In genomic region chr14:88259034-88259433, GRCm38 (mm10) we compare ENCODE assay signal across 17 mouse cellular contexts.
"Had no signal": no experiment of that assay in that cellular context is flagged by ENCODE, and none has a peak within 500 bp of the region (broad histone marks: within the 10 kb centered on the region; RNA-seq: fewer than 3 reads in every experiment).

No protein-coding gene starts in this region.

- H3K36me3 ChIP-seq: liver, embryonic 13.5 days; liver, embryonic 15.5 days; lung, embryonic 15.5 days; neural tube, embryonic 12.5 days had no signal

- H3K27ac ChIP-seq: liver, embryonic 13.5 days; liver, embryonic 15.5 days; lung, embryonic 15.5 days; macrophage; neural tube, embryonic 12.5 days had no signal

- H3K9ac ChIP-seq: liver, embryonic 13.5 days; liver, embryonic 15.5 days; liver, postnatal 0 days; lung, embryonic 15.5 days; neural tube, embryonic 12.5 days had no signal

- H3K9me3 ChIP-seq: liver, embryonic 13.5 days; liver, embryonic 15.5 days; lung, embryonic 15.5 days; megakaryocyte, embryonic 14.5 days; neural tube, embryonic 12.5 days had no signal

- H3K4me3 ChIP-seq: liver, embryonic 13.5 days; liver, embryonic 15.5 days; lung, embryonic 15.5 days; megakaryocyte, embryonic 14.5 days; neural tube, embryonic 12.5 days had no signal

- H3K4me1 ChIP-seq: liver, embryonic 13.5 days; liver, embryonic 15.5 days; lung, embryonic 15.5 days; megakaryocyte, embryonic 14.5 days; neural tube, embryonic 12.5 days had no signal

- H3K27me3 ChIP-seq: liver, embryonic 13.5 days; liver, embryonic 15.5 days; lung, embryonic 15.5 days; megakaryocyte, embryonic 14.5 days; neural tube, embryonic 12.5 days had no signal

- H3K4me2 ChIP-seq: liver, embryonic 13.5 days; liver, embryonic 15.5 days; lung, embryonic 15.5 days; neural tube, embryonic 12.5 days had no signal

- DNase-seq: liver, embryonic 13.5 days; liver, postnatal 0 days; lung, adult 2 months; lung, postnatal 14 days; lung, postnatal 36 days; right cerebral cortex, postnatal 25 days; right cerebral cortex, postnatal 4 days; spleen, adult 18-20 months; thymus, adult 18-20 months; thymus, postnatal 14 days; thymus, postnatal 36 days had no signal

- ATAC-seq: liver, postnatal 0 days; lung, postnatal 0 days had no signal
